Mouse (Mus musculus): ENCODE results near the gene Upk3b. TPM values are rescaled to one million over a fixed set of nuclear protein-coding genes. Genes with fewer than 3 reads are reported as not detected.
A peak's percentile ranks its signal among the peaks of the same experiment; 100 is the strongest.

The Upk3b gene
- 113 and 152 TPM in 2 replicates for polyA plus RNA-seq (2012; rRNA removed)

GRCm38 (mm10) chr5:136038258-136039214 lies at the start of gene Upk3b:
Gene Upk3b, plus strand, starts transcription at chr5:136038496.
- peak; percentile 52 for DNase-seq (ENCODE audit: low spot score)

- DNase-seq (ENCODE audit: low spot score) = no peak
Measured at GRCm38 (mm10) chr5:135990601-135991000, 47.7 kb upstream of the Upk3b start.

DNA sequence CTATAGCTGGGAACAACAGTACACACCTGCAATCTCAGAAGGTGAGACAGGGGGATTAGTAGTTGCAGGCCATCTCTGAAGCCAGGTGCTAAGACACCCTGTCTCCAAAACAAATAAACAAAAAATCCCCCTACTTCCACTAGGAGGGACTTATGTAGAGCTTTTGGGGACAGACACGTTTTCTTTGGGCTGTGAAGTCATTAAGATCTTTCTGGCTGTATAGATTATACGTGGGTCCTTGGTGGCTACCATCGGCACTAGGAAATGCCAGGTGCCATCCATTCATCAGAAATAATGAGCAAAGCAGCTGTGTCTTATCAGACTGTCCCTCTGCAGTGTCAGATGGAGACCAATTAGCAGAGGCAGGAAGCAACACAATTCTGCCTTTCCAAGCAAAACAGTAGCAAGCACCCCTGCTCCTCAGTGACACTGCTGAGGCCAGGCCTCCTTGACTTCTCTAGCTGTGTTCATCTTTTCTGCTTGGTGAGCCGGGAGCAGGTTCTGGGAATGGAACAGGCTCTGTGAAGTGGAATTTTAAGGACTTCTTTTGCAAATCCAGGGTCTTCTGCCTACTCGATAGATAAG lies 44.8 kb upstream of the Upk3b start:
- DNase-seq (ENCODE audit: low spot score) = no peak

DNA sequence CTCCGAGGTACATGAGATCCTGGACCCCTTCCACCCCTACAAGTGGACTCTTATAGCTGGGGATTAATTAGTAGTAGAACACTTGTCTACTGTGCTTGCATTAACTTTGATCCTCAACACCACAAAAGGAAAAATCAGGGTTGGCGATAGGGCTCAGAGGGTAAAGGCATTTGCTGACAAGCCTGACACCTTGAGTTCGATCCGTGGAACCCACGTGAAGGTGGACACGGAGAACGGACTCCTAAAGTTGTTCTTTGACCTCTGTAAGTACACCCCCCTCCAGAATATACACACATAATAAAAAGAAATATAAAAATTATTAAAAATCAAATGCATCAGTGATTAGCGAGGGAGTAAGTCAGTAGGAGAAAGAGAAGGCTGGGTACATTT lies 44.0 kb upstream of the Upk3b start:
- DNase-seq (ENCODE audit: low spot score) = no peak

DNA sequence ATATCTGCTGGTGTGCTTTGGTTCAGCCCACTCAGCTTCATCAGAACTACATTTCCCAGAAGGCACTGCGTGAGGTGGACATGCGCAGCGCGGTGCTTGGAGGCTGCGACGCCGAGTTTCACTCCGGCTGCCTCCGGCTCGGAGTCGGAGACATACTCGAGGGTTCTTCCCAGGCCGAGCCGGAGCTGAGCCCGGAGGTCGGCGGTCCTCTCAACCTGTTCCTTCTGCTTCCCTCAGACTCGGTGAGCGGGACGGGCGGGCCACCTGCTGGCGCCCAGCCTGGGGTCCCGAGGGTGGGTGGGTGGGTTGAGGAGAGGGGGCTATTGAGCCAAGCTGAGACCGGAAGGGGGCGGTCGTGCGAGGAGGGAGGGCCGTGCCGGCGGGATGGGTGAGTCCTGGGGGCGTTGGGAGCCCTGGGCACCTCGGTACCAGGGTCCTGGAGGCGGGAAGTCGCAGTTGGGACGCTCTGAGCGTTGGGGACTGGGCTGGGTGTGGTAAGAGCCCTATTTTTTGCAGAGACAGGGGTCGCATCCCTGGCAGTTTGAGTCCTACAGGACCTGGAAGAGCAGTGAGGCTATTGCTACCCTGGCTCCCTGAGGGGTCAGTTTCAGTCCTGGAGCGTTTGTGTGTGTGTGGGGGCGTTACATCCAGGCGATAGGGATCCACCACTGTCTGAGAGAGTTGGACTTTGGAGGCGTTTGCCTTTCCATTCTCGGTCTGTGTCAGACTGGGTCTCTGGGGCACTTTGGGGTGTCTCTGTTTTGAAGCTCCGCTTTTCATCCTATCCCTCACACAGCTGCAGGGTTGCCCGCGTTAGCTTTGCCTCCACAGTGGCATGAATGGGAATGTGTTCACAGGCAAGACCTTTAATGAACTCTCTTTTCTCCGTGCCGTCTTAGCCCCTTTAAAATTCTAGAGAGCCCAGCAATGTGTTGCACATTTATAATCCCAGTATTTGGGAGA lies 43.3 kb upstream of the Upk3b start, which contains the start of gene Dtx2:
Gene Dtx2, plus strand, starts transcription at position 76 of the 963 bp plus-strand sequence.
- peak; percentile 78 for DNase-seq (ENCODE audit: low spot score)

GRCm38 (mm10) chr5:135996162-135996561 lies 42.1 kb upstream of the Upk3b start:
- no peak for DNase-seq (ENCODE audit: low spot score)

GRCm38 (mm10) chr5:136001222-136001621 lies 37.1 kb upstream of the Upk3b start:
- DNase-seq (ENCODE audit: low spot score) = no peak

DNA sequence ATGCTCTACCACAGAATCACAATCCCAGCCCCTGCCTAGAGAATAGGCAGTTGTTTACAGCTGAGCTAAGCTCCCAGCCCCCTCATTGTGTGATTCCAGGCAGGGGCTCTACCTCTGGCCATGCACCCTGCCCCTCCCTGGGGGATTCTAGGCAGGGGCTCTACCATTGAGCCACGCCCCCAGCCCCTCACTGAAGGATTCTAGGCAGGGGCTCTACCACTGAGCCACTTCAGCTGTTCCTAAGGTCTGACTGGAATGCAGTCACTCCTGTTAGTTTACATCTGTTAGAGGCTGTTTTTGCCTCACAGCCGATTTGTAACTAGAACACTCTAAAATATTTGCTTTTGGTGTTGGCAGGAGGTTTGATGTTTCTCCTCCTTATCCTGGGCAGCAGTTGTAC lies 36.0 kb upstream of the Upk3b start:
- no peak for DNase-seq (ENCODE audit: low spot score)

DNA sequence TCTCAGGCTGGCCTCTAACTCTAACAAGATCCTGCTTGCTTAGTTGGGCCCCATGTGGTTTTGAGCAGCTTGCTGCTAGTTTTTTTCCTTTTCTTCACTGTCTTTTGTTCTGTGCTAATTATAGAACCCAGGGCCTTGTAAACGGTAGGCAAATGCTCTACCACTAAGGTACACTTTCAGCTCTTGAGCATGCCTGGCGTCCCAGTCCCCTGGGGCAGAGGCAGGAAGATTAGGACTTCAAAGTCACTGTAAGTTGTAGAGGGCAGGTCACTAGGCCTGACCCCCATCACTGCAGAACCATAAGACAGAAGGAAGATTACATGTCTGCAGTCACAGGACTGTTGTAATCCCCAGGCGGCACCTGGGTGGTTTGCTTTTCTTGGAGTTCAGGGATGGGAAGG lies 35.5 kb upstream of the Upk3b start:
- DNase-seq (ENCODE audit: low spot score) = no peak

- no peak for DNase-seq (ENCODE audit: low spot score)
Measured at GRCm38 (mm10) chr5:136004537-136004936, 33.8 kb upstream of the Upk3b start.

DNA sequence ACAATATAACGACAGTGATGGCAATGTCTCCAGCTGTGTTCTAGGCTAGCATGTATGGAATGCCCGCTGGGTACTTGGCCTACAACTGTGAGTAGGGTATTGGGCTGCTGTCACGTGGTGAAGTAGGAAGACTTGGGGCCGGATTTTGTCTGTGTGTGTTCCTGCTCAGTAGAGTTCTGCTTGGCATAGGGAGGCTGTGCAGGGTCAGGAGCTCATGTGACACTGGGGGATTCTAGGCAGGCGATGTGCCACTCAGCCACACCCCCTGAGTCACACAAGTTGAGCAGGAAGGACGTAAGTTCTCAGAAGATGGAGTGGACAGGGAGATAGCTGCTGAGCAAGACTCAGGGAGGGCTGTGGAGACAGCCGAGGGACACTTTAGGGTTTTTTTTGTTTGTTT lies 30.6 kb upstream of the Upk3b start:
- DNase-seq (ENCODE audit: low spot score) = no peak

GRCm38 (mm10) chr5:136014877-136015276 lies 23.4 kb upstream of the Upk3b start:
- no peak for DNase-seq (ENCODE audit: low spot score)

- DNase-seq (ENCODE audit: low spot score) = peak; percentile 53
Measured at GRCm38 (mm10) chr5:136015586-136015985, 22.7 kb upstream of the Upk3b start.

DNA sequence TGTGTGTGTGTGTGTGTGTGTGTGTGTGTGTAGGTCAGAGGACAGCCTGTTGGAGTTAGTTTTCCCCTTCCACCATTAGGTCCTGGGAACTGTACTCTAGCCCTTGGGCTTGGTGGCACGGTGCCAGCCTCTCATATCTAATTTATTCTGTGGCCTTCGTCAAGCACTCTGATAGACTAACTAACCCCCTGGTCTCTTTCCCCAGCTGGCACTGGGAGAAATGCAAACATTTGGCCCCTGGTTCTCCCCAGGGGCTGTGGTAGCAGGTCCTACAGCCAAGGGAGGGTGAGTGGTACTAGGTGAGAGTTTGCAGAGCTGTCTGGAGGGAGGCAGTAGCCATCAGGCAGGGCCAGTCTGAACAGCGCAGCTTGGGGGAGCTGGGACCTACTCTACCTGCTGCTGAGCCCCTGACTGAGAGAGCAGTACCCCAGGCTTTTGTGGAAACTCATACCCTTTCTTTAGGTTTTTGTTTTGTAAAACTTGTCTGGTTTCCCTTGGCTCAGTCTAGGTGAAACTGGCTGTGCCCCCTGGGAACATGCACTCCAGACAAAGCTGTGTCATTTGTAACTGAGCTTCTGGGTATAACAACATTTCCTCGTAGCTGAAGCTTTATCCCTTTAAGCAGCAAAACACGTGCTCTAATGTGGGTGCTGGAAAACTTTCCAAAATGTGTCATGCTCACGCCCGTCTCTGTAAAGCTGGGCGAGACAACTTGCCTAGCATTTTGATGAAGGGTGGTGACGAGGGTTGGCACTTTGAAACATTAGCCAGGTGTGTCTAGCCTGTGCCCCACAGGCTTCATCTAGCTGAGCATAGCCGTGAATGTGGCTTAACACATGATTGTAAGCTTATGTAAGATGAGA lies 22.1 kb upstream of the Upk3b start:
- DNase-seq (ENCODE audit: low spot score) = peak; percentile 43

DNA sequence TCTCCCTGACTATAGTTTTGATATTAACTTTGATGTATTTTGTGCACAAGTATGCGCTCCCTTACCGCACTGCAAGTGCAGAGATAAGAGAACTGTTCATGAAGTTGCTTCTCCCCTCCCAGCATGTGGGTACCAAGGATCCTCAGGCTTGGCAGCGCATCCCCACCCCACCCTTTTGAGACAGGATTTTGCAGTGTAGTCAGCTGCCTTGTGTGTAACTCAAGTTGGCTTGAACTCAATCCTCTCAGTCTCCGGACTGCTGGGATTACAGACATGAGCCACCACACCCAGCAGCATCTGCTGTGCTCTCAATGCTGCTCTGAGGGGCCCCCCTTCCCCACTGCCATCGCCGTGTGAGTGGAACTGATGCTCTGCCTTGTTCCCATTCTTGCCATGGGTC lies 21.0 kb upstream of the Upk3b start:
- no peak for DNase-seq (ENCODE audit: low spot score)

GRCm38 (mm10) chr5:136018726-136019125 lies 19.6 kb upstream of the Upk3b start:
- no peak for DNase-seq (ENCODE audit: low spot score)

DNA sequence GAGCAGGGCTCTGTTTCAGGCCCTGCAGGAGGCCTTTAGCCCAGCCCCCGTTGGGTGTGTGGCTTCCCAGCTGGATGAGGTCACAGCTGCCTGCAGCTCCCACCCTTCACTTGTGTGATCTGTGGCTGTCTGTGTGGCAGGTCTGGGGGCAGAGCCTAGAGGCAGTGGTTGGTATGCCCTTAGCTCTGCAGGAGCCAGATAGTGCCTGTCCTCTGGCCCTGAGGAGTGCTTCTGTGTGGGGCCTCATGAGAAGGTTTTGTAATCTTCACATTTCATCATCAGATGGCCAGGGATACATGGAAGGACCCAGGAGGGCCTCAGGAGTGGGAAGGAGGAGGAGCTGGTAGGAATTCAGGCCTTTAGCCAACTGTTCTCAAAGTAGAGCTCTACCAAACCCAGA lies 18.4 kb upstream of the Upk3b start:
- no peak for DNase-seq (ENCODE audit: low spot score)

DNA sequence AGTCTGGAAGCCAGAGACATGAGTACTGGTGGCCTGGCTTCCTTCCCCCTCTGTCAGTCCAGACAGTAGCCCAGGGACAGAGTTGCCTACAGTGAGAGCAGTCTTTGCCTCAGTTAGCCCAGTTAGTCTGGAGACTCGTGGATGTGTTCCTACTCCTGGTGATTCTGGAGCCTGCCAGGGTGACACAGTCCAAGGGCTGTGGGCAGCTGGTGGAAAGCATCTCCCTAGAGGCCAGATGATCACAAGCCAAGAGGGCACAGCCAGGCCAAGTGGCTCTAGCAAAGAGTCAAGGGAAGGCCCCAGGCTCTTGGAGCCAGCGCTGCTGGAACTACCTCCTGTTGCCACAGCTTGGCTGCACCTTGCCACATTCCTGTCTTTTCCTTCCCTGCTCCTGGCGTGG lies 12.6 kb upstream of the Upk3b start:
- DNase-seq (ENCODE audit: low spot score) = no peak

DNA sequence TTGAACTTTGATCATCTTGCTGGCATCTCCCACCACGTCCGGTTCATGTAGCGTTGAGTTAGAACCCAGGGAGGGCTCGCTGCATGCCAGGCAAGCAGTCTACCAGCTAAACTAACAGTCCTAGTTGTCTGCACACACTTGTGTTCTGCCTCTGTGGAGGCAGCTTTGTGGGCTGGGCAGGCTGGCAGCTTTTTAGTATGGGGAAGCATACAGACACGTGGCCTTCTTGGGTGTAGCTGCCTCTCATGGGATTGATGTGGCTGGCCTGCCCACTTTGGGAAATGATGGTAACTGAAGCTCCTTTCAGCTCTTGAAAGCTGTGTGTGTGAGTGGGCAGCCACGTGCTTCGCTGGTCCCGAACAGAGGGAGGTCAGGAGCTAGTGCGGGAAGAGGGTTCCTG lies 11.4 kb upstream of the Upk3b start:
- DNase-seq (ENCODE audit: low spot score) = no peak

DNA sequence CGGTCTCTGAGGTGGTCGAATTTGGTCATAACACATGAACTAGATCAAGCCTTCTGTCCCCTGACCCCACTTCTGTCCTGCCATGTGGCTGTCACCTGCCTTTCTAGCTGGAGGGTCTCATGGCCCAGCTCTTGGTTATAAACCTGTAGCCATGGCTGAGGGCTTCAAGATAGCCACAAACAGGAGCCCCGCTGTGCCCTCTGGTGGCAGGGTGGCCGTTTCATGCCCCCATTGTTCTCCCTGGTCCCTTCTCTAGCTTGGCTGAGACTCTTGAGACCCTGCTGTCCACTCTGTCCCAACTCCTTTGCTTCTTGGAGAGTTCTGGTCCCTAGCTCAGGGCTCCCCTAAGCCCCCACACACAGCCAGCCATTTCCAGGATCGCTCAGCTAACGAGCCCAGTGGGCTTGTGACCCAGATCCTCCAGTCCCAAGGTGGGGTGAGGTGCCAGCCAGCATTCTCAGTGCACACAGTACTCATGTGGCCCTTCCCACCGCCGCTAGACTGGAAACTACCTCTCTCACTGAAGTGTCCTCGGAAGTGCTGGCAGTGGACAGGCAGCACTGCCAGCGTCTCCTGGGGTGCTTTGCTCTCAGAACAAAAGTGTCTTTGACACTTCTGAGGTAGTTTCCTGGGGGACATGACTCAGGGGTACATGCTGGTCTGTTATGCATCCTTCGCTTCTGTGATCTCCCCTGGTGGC lies 10.5 kb upstream of the Upk3b start:
- no peak for DNase-seq (ENCODE audit: low spot score)

Data from urinary bladder, adult 2 months (tissue).